Mouse (Mus musculus) heart, adult 2 months (tissue): Measurements from ENCODE around the gene Atp1a4.

Source experiments
- CTCF ChIP-seq: fragments of 200-600 bp; IDR thresholded peaks from 2 replicates; pipeline ENCODE4 v1.8.1; 2022; ENCODE audit warnings: antibody characterized with exemption, mild to moderate bottlenecking, moderate library complexity
- POLR2A ChIP-seq: fragments of 200-500 bp; IDR thresholded peaks from 2 replicates; pipeline ENCODE4 v1.6.1; 2011; ENCODE audit warnings: mild to moderate bottlenecking, low read depth, low read length, control low read depth; ENCODE audit not compliant: insufficient read depth

DNA sequence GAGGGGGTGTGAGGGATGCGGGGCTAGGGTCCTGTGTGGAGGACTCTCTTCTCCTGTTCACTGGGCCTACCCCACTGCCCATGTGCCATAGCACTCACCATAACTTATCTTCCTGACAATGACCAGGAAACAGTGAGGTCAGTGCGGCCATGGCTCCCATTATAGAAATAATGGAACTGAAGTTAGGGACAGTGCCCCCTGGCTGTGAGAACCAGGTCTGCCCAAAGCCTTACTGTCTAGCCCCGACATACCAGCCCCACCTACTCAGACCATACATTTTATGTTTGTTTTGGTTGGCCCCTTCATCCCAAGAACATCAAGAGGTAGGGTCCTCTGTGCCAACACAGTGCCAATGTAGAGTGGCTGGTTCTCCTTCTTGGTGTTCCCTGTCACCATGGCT, 47.4 kb upstream of the Atp1a4 start:
- TF ChIP-seq POLR2A (no peak), CTCF (peak; percentile 49)
